Mouse (Mus musculus) spleen, adult 2 months (tissue): ENCODE measurements around the gene Frat2. TPM values are rescaled to one million over a fixed set of nuclear protein-coding genes. Genes with fewer than 3 reads are reported as not detected.

ENCODE experiments used
- DNase-seq, 2 experiments: peaks; one replicate each; pipeline versions ENCODE4 v3.0.0 to v3.0.0-alpha.2; 2012 to 2021; ENCODE audit warnings: low spot score in 2 of 2, low read depth in 1 of 2
- H3K27ac ChIP-seq: fragments of 200-500 bp; 2 replicates; pipeline ENCODE4 v1.5.1; 2012; ENCODE audit warnings: low read length, inconsistent platforms; ENCODE audit not compliant: insufficient read depth
- H3K27me3 ChIP-seq: fragments of 200-500 bp; 2 replicates; pipeline ENCODE4 v1.6.1; 2012; ENCODE audit warnings: mild to moderate bottlenecking, moderate library complexity, low read length, inconsistent platforms; ENCODE audit not compliant: control insufficient read depth, insufficient read depth
- H3K36me3 ChIP-seq: fragments of 200-500 bp; 2 replicates; pipeline ENCODE4 v1.6.1; 2012; ENCODE audit warnings: mild to moderate bottlenecking, low read length, inconsistent platforms; ENCODE audit not compliant: control insufficient read depth, insufficient read depth
- H3K4me1 ChIP-seq: fragments of 200-500 bp; 2 replicates; pipeline ENCODE4 v1.6.1; 2011; ENCODE audit warnings: inconsistent platforms; ENCODE audit not compliant: control insufficient read depth, insufficient read depth, insufficient read length
- H3K4me3 ChIP-seq: fragments of 200-500 bp; 2 replicates; pipeline ENCODE4 v1.5.1; 2011; ENCODE audit warnings: mild to moderate bottlenecking, inconsistent platforms; ENCODE audit not compliant: insufficient read depth, insufficient read length; ENCODE audit errors: extremely low read depth
- CTCF ChIP-seq: fragments of 200-500 bp; IDR thresholded peaks from 2 replicates; pipeline ENCODE4 v1.5.1; 2011; ENCODE audit warnings: mild to moderate bottlenecking, inconsistent platforms; ENCODE audit not compliant: insufficient read depth, insufficient read length, insufficient replicate concordance; ENCODE audit errors: extremely low read depth
- POLR2A ChIP-seq: fragments of 200-500 bp; IDR thresholded peaks from 2 replicates; pipeline ENCODE4 v1.6.1; 2011; ENCODE audit warnings: low read depth, low read length, inconsistent platforms
- WGBS: fragments of 180-500 bp; shearing (Covaris S2); methylation state at CpG from one replicate; pipeline ENCODE4 v1.1.7; 2018; 5-methylcytosine and 5-hydroxymethylcytosine counted together
- polyA plus RNA-seq: library from polyadenylated mRNA; depleted of rRNA; stranded (reverse); fragments of >200 nt; gene quantifications from 2 replicates; pipeline ENCODE4 v1.2.3, GENCODE M21; 2012

The Frat2 gene
- polyA plus RNA-seq, 1 experiment = 7.6 TPM

GRCm38 (mm10) chr19:41837917-41838261 is 10.0 kb downstream of the Frat2 start:
- no peak for DNase-seq
- H3K36me3 ChIP-seq = no peaks in the 10 kb centered on the region
- H3K4me3 ChIP-seq = no peak overlapping the region
- H3K27me3 ChIP-seq = no peaks in the 10 kb centered on the region
- no peak for TF ChIP-seq CTCF
- no peak for TF ChIP-seq POLR2A
- no peak overlapping the region for H3K27ac ChIP-seq
- WGBS = 61% methylated on average over 4 of the region's 4 CpGs
- no peaks in the 10 kb centered on the region for H3K4me1 ChIP-seq

GRCm38 (mm10) chr19:41837194-41837916 is 10.6 kb downstream of the Frat2 start:
- no peak for DNase-seq
- Histone ChIP-seq H3K36me3 (no peaks in the 10 kb centered on the region), H3K27ac (no peak overlapping the region), H3K4me1 (no peaks in the 10 kb centered on the region), H3K4me3 (no peak overlapping the region), H3K27me3 (no peaks in the 10 kb centered on the region)
- WGBS = 79% methylated on average over 9 of the region's 9 CpGs
- no peak for TF ChIP-seq POLR2A
- no peak for TF ChIP-seq CTCF

- Histone ChIP-seq H3K27ac (no peak overlapping the region), H3K36me3 (no peaks in the 10 kb centered on the region), H3K4me3 (no peak overlapping the region), H3K27me3 (no peaks in the 10 kb centered on the region), H3K4me1 (peaks cover 5% of the 10 kb centered on the region; the same call in 1 of the 2 replicates)
- 63% methylated on average over 3 of the region's 3 CpGs for WGBS
- TF ChIP-seq POLR2A = no peak
- TF ChIP-seq CTCF = no peak
- DNase-seq = no peak
These were observed 11.2 kb downstream of the Frat2 start for GRCm38 (mm10) chr19:41836719-41837118.

GRCm38 (mm10) chr19:41835816-41836215 is 12.1 kb downstream of the Frat2 start:
- no peak overlapping the region for H3K4me3 ChIP-seq
- no peaks in the 10 kb centered on the region for H3K36me3 ChIP-seq
- WGBS = 15% methylated on average over 6 of the region's 6 CpGs
- no peak for DNase-seq
- peaks cover 9% of the 10 kb centered on the region; the same call in 1 of the 2 replicates for H3K4me1 ChIP-seq
- TF ChIP-seq CTCF = no peak
- TF ChIP-seq POLR2A = no peak
- no peaks in the 10 kb centered on the region for H3K27me3 ChIP-seq
- no peak overlapping the region for H3K27ac ChIP-seq

- no peak overlapping the region for H3K27ac ChIP-seq
- H3K36me3 ChIP-seq = no peaks in the 10 kb centered on the region
- TF ChIP-seq POLR2A (no peak), CTCF (no peak)
- DNase-seq = no peak
- 74% methylated on average over 6 of the region's 6 CpGs for WGBS
- H3K4me3 ChIP-seq = no peak overlapping the region
- no peaks in the 10 kb centered on the region for H3K27me3 ChIP-seq
- H3K4me1 ChIP-seq = peaks cover 9% of the 10 kb centered on the region
These were observed 12.5 kb downstream of the Frat2 start for GRCm38 (mm10) chr19:41835407-41835806.

GRCm38 (mm10) chr19:41832501-41833201 is 15.3 kb downstream of the Frat2 start:
- H3K4me3 ChIP-seq = no peak overlapping the region
- 80% methylated on average over 13 of the region's 13 CpGs for WGBS
- DNase-seq = no peak
- no peaks in the 10 kb centered on the region for H3K27me3 ChIP-seq
- TF ChIP-seq CTCF (no peak), POLR2A (no peak)
- no peak overlapping the region for H3K27ac ChIP-seq
- no peaks in the 10 kb centered on the region for H3K36me3 ChIP-seq
- H3K4me1 ChIP-seq = peaks cover 9% of the 10 kb centered on the region

- H3K4me3 ChIP-seq = no peak overlapping the region
- H3K27me3 ChIP-seq = no peaks in the 10 kb centered on the region
- DNase-seq = no peak
- H3K27ac ChIP-seq = no peak overlapping the region
- no peak for TF ChIP-seq POLR2A
- no peak for TF ChIP-seq CTCF
- no peaks in the 10 kb centered on the region for H3K36me3 ChIP-seq
- peaks cover 9% of the 10 kb centered on the region for H3K4me1 ChIP-seq
- 68% methylated on average over 14 of the region's 14 CpGs for WGBS
These were observed 16.1 kb downstream of the Frat2 start for GRCm38 (mm10) chr19:41831718-41832391.
